Mouse (Mus musculus): ENCODE data around the gene Nudt2. TPM values are rescaled to one million over a fixed set of nuclear protein-coding genes. Genes with fewer than 3 reads are reported as not detected.

Gene Nudt2
- polyA plus RNA-seq, 2 experiments from 2014 or later, result 15.5 to 25.6 TPM

GRCm38 (mm10) chr4:41495076-41495475 is 30.1 kb downstream of the Nudt2 start:
- ATAC-seq, result no peak

GRCm38 (mm10) chr4:41495850-41496249 is 30.9 kb downstream of the Nudt2 start:
- no peak for ATAC-seq

- ATAC-seq, result no peak
Observed at GRCm38 (mm10) chr4:41497046-41497445, 32.1 kb downstream of the Nudt2 start.

- ATAC-seq, result no peak
Observed at GRCm38 (mm10) chr4:41497579-41497978, 32.6 kb downstream of the Nudt2 start.

GRCm38 (mm10) chr4:41497995-41498845 is 33.3 kb downstream of the Nudt2 start:
- no peak for ATAC-seq

GRCm38 (mm10) chr4:41498921-41499391 is 34.0 kb downstream of the Nudt2 start:
- no peak for ATAC-seq

GRCm38 (mm10) chr4:41499619-41500018 is 34.7 kb downstream of the Nudt2 start:
- ATAC-seq, result no peak

- ATAC-seq, result no peak
Observed at GRCm38 (mm10) chr4:41500787-41501186, 35.8 kb downstream of the Nudt2 start.

GRCm38 (mm10) chr4:41502171-41502940 is 37.4 kb downstream of the Nudt2 start:
- ATAC-seq, result no peak

GRCm38 (mm10) chr4:41502986-41503412 is 38.0 kb downstream of the Nudt2 start, which contains the start of gene AI464131:
Gene AI464131 (minus strand): TSS chr4:41503076.
- peak; percentile 53 for ATAC-seq

- ATAC-seq, result no peak
Observed at GRCm38 (mm10) chr4:41504325-41504724, 39.4 kb downstream of the Nudt2 start.

- no peak for ATAC-seq
Observed at GRCm38 (mm10) chr4:41505131-41505551, 40.2 kb downstream of the Nudt2 start.

GRCm38 (mm10) chr4:41506156-41506555 is 41.2 kb downstream of the Nudt2 start:
- no peak for ATAC-seq

- peak; percentile 72 for ATAC-seq
Observed at GRCm38 (mm10) chr4:41506906-41507305, 42.0 kb downstream of the Nudt2 start.

- ATAC-seq, result no peak
Observed at GRCm38 (mm10) chr4:41507326-41507924, 42.5 kb downstream of the Nudt2 start.

GRCm38 (mm10) chr4:41507998-41508397 is 43.0 kb downstream of the Nudt2 start:
- ATAC-seq, result no peak

GRCm38 (mm10) chr4:41513309-41513708 is 48.4 kb downstream of the Nudt2 start:
- ATAC-seq, result no peak

- ATAC-seq, result no peak
Observed at GRCm38 (mm10) chr4:41513714-41514113, 48.8 kb downstream of the Nudt2 start.

GRCm38 (mm10) chr4:41517233-41517632 is 52.3 kb downstream of the Nudt2 start, which contains the start of gene 1110017D15Rik:
Gene 1110017D15Rik (minus strand): TSS chr4:41517333.
- no peak for ATAC-seq

GRCm38 (mm10) chr4:41518349-41518748 is 53.4 kb downstream of the Nudt2 start:
- no peak for ATAC-seq

- ATAC-seq, result no peak
Observed at GRCm38 (mm10) chr4:41519195-41519594, 54.2 kb downstream of the Nudt2 start.

- no peak for ATAC-seq
Observed at GRCm38 (mm10) chr4:41520641-41521040, 55.7 kb downstream of the Nudt2 start.

GRCm38 (mm10) chr4:41522136-41522535 is 57.2 kb downstream of the Nudt2 start:
- ATAC-seq, result no peak
